Mouse (Mus musculus): ENCODE data around the gene E130308A19Rik. TPM values are rescaled to one million over a fixed set of nuclear protein-coding genes. Genes with fewer than 3 reads are reported as not detected.

E130308A19Rik gene
- polyA plus RNA-seq, 1 experiment from 2014 or later: 14.9 TPM

DNA sequence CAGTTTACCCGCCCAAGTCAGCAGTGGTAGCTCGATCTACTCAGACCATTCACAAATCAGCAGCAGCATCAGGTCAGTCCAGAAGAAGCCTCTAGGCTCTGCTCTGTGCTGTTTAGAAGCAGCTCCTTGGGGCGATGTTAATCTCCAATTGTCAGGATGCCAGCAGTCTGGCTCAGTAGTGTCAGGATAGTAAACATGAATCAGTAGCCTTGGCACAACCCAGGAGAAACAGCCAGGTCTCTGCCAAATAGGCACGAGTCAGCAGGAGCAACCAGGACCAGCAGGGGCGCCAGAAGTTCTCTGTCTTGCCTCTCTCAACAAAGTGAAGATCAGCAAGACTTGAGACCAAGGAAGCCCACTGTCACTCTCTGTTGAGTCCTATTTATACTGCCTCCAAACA is 83.3 kb downstream of the E130308A19Rik start:
- ATAC-seq (ENCODE audit: low read depth) (no peak), DNase-seq (ENCODE audit: low spot score) (no peak)
- no peak overlapping the region for H3K27ac ChIP-seq (replicated peaks; ENCODE audit: low read depth, low read length)
- H3K4me1 ChIP-seq (ENCODE audit: control insufficient read depth, insufficient read depth, low read length): peaks cover 12% of the 10 kb centered on the region; the same call in 1 of the 2 replicates
- H3K27me3 ChIP-seq (replicated peaks; ENCODE audit: control insufficient read depth, insufficient read depth, low read length): no peaks in the 10 kb centered on the region
- H3K36me3 ChIP-seq (ENCODE audit: control insufficient read depth, insufficient read depth, low read length): no peaks in the 10 kb centered on the region
- no peak overlapping the region for H3K9ac ChIP-seq (ENCODE audit: low read depth, low read length)
- no peak overlapping the region for H3K4me3 ChIP-seq (ENCODE audit: low read depth, low read length)
- no peak overlapping the region for H3K4me2 ChIP-seq (ENCODE audit: low read depth, low read length)
- 91% methylated on average over 5 of the region's 5 CpGs for WGBS
- H3K9me3 ChIP-seq (ENCODE audit: control insufficient read depth, low read length): no peaks in the 10 kb centered on the region

DNA sequence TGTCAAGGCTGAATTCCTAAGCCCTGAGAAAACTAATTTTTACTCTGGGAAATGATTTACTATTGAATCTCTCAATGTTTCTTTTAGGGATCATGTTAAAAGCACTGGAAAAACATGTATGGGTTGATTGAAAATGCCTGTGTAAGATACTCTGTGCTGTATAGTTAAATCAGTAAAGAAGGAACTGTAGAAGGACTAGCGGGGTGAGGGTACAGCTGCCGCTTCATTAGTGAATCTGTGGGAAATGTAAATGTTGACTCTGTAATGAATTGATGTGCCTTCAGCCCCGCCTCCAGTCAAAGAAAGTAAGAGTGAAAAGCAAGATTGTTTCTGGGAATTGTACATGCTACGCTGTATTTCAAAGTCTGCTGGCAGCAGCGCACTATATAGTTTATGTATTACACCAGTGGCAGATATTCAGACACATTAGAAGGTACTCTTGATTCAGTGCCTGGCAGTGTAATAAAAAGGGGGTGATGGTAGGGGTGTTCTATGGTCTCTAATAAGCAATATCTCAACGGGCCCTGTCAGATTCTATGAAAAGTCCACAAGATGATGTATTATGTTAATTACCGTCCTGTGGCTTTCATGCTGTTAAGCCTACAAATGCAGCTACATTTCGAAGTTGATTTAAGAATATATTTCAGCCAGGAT is 84.9 kb downstream of the E130308A19Rik start:
- H3K36me3 ChIP-seq (ENCODE audit: control insufficient read depth, insufficient read depth, low read length): no peaks in the 10 kb centered on the region
- no peak overlapping the region for H3K27ac ChIP-seq (replicated peaks; ENCODE audit: low read depth, low read length)
- no peak overlapping the region for H3K4me2 ChIP-seq (ENCODE audit: low read depth, low read length)
- no peak overlapping the region for H3K9ac ChIP-seq (ENCODE audit: low read depth, low read length)
- no peaks in the 10 kb centered on the region for H3K27me3 ChIP-seq (replicated peaks; ENCODE audit: control insufficient read depth, insufficient read depth, low read length)
- ATAC-seq (ENCODE audit: low read depth) (peak; percentile 30; the same call in 1 of the 2 replicates), DNase-seq (ENCODE audit: low spot score) (no peak)
- WGBS: 56% methylated on average over 8 of the region's 8 CpGs
- no peak overlapping the region for H3K4me3 ChIP-seq (ENCODE audit: low read depth, low read length)
- no peaks in the 10 kb centered on the region for H3K9me3 ChIP-seq (ENCODE audit: control insufficient read depth, low read length)
- peaks cover 12% of the 10 kb centered on the region; the same call in 1 of the 2 replicates for H3K4me1 ChIP-seq (ENCODE audit: control insufficient read depth, insufficient read depth, low read length)

- 62% methylated on average over 6 of the region's 6 CpGs for WGBS
These were observed 86.4 kb downstream of the E130308A19Rik start for GRCm38 (mm10) chr4:59712451-59712850.

DNA sequence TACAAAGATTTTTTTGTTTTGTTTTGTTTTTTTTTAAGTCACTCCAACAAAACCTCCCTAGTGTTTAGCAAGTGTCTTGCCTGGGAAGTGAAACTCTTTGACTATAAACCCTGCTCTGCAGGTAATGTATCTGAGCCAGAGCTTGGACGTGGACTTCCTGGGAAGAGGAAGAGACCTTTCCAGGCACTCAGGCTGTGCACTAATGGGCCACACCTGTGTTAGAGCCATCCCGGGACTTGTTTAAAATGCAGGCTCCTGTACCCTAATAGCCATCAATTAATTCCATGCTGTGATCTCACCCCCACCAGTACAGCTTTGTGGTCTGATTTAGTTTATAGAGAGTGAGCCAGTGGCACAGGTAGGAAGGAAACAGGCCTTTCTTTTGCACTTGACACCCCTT is 86.9 kb downstream of the E130308A19Rik start:
- H3K27me3 ChIP-seq (replicated peaks; ENCODE audit: control insufficient read depth, insufficient read depth, low read length): no peaks in the 10 kb centered on the region
- no peak overlapping the region for H3K4me2 ChIP-seq (ENCODE audit: low read depth, low read length)
- H3K9me3 ChIP-seq (ENCODE audit: control insufficient read depth, low read length): no peaks in the 10 kb centered on the region
- no peak overlapping the region for H3K27ac ChIP-seq (replicated peaks; ENCODE audit: low read depth, low read length)
- DNase-seq (ENCODE audit: low spot score) (no peak), ATAC-seq (ENCODE audit: low read depth) (no peak)
- peaks cover 12% of the 10 kb centered on the region; the same call in 1 of the 2 replicates for H3K4me1 ChIP-seq (ENCODE audit: control insufficient read depth, insufficient read depth, low read length)
- no peaks in the 10 kb centered on the region for H3K36me3 ChIP-seq (ENCODE audit: control insufficient read depth, insufficient read depth, low read length)
- no peak overlapping the region for H3K4me3 ChIP-seq (ENCODE audit: low read depth, low read length)
- WGBS: 37% methylated on average over 2 of the region's 2 CpGs
- H3K9ac ChIP-seq (ENCODE audit: low read depth, low read length): no peak overlapping the region

More at GRCm38 (mm10) chr4:59712451-59712850, 86.4 kb downstream of the E130308A19Rik start:
- no peak overlapping the region for H3K4me2 ChIP-seq (ENCODE audit: low read depth, low read length)
- H3K36me3 ChIP-seq (ENCODE audit: control insufficient read depth, insufficient read depth, low read length): no peaks in the 10 kb centered on the region
- no peak overlapping the region for H3K4me3 ChIP-seq (ENCODE audit: low read depth, low read length)
- DNase-seq (ENCODE audit: low spot score) (no peak), ATAC-seq (ENCODE audit: low read depth) (no peak)
- no peaks in the 10 kb centered on the region for H3K27me3 ChIP-seq (replicated peaks; ENCODE audit: control insufficient read depth, insufficient read depth, low read length)
- no peak overlapping the region for H3K9ac ChIP-seq (ENCODE audit: low read depth, low read length)
- no peak overlapping the region for H3K27ac ChIP-seq (replicated peaks; ENCODE audit: low read depth, low read length)
- H3K9me3 ChIP-seq (ENCODE audit: control insufficient read depth, low read length): no peaks in the 10 kb centered on the region
- H3K4me1 ChIP-seq (ENCODE audit: control insufficient read depth, insufficient read depth, low read length): peaks cover 12% of the 10 kb centered on the region; the same call in 1 of the 2 replicates

- WGBS: 71% methylated on average over 6 of the region's 6 CpGs
- no peak for ATAC-seq (ENCODE audit: low read depth)
- Histone ChIP-seq H3K4me1 (ENCODE audit: control insufficient read depth, insufficient read depth, low read length) (peaks cover 12% of the 10 kb centered on the region; the same call in 1 of the 2 replicates), H3K4me2 (ENCODE audit: low read depth, low read length) (no peak overlapping the region), H3K27me3 (replicated peaks; ENCODE audit: control insufficient read depth, insufficient read depth, low read length) (no peaks in the 10 kb centered on the region), H3K4me3 (ENCODE audit: low read depth, low read length) (no peak overlapping the region), H3K27ac (replicated peaks; ENCODE audit: low read depth, low read length) (no peak overlapping the region), H3K36me3 (ENCODE audit: control insufficient read depth, insufficient read depth, low read length) (no peaks in the 10 kb centered on the region), H3K9ac (ENCODE audit: low read depth, low read length) (no peak overlapping the region), H3K9me3 (ENCODE audit: control insufficient read depth, low read length) (no peaks in the 10 kb centered on the region)
- DNase-seq (ENCODE audit: low spot score): no peak
These were observed 88.5 kb downstream of the E130308A19Rik start for GRCm38 (mm10) chr4:59714472-59714871.

GRCm38 (mm10) chr4:59714926-59715325 is 88.9 kb downstream of the E130308A19Rik start:
- Histone ChIP-seq H3K4me2 (ENCODE audit: low read depth, low read length) (no peak overlapping the region), H3K27ac (replicated peaks; ENCODE audit: low read depth, low read length) (no peak overlapping the region), H3K9me3 (ENCODE audit: control insufficient read depth, low read length) (no peaks in the 10 kb centered on the region), H3K36me3 (ENCODE audit: control insufficient read depth, insufficient read depth, low read length) (no peaks in the 10 kb centered on the region), H3K4me3 (ENCODE audit: low read depth, low read length) (no peak overlapping the region), H3K9ac (ENCODE audit: low read depth, low read length) (no peak overlapping the region), H3K27me3 (replicated peaks; ENCODE audit: control insufficient read depth, insufficient read depth, low read length) (no peaks in the 10 kb centered on the region), H3K4me1 (ENCODE audit: control insufficient read depth, insufficient read depth, low read length) (peaks cover 12% of the 10 kb centered on the region; the same call in 1 of the 2 replicates)
- DNase-seq (ENCODE audit: low spot score) (no peak), ATAC-seq (ENCODE audit: low read depth) (no peak)
- 71% methylated on average over 7 of the region's 7 CpGs for WGBS

- DNase-seq (ENCODE audit: low spot score) (no peak), ATAC-seq (ENCODE audit: low read depth) (no peak)
- H3K36me3 ChIP-seq (ENCODE audit: control insufficient read depth, insufficient read depth, low read length): no peaks in the 10 kb centered on the region
- no peak overlapping the region for H3K27ac ChIP-seq (replicated peaks; ENCODE audit: low read depth, low read length)
- WGBS: 74% methylated on average over 3 of the region's 3 CpGs
- H3K4me1 ChIP-seq (ENCODE audit: control insufficient read depth, insufficient read depth, low read length): peaks cover 12% of the 10 kb centered on the region; the same call in 1 of the 2 replicates
- H3K9ac ChIP-seq (ENCODE audit: low read depth, low read length): no peak overlapping the region
- no peaks in the 10 kb centered on the region for H3K9me3 ChIP-seq (ENCODE audit: control insufficient read depth, low read length)
- H3K27me3 ChIP-seq (replicated peaks; ENCODE audit: control insufficient read depth, insufficient read depth, low read length): no peaks in the 10 kb centered on the region
- no peak overlapping the region for H3K4me2 ChIP-seq (ENCODE audit: low read depth, low read length)
- no peak overlapping the region for H3K4me3 ChIP-seq (ENCODE audit: low read depth, low read length)
These were observed 89.5 kb downstream of the E130308A19Rik start for GRCm38 (mm10) chr4:59715531-59715930.

DNA sequence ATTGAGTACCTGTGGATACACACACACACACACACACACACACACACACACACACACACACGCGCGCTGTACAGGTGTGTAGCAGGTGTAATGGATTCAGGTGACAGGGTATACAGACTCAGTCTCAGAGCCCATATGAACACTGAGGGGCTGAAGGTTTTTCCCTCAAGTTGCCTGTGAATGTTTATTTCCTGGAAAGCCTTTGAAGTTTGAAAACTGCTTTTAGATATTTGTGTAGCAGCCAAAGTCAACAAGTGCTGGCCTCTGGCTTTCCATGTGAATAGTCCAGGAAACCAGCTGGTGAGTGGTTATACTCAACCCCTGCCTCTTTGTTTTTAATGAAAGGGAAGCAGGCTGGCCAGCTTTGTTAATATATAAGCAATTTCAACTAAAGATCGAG is 91.3 kb downstream of the E130308A19Rik start:
- Histone ChIP-seq H3K9ac (ENCODE audit: low read depth, low read length) (no peak overlapping the region), H3K4me1 (ENCODE audit: control insufficient read depth, insufficient read depth, low read length) (peaks cover 13% of the 10 kb centered on the region), H3K27ac (replicated peaks; ENCODE audit: low read depth, low read length) (no peak overlapping the region), H3K9me3 (ENCODE audit: control insufficient read depth, low read length) (no peaks in the 10 kb centered on the region), H3K4me3 (ENCODE audit: low read depth, low read length) (no peak overlapping the region), H3K36me3 (ENCODE audit: control insufficient read depth, insufficient read depth, low read length) (no peaks in the 10 kb centered on the region), H3K27me3 (replicated peaks; ENCODE audit: control insufficient read depth, insufficient read depth, low read length) (no peaks in the 10 kb centered on the region), H3K4me2 (ENCODE audit: low read depth, low read length) (no peak overlapping the region)
- peak; percentile 67 for DNase-seq (ENCODE audit: low spot score)
- WGBS: 75% methylated on average over 4 of the region's 4 CpGs
- ATAC-seq (ENCODE audit: low read depth): peak; percentile 60; the same call in 1 of the 2 replicates

DNA sequence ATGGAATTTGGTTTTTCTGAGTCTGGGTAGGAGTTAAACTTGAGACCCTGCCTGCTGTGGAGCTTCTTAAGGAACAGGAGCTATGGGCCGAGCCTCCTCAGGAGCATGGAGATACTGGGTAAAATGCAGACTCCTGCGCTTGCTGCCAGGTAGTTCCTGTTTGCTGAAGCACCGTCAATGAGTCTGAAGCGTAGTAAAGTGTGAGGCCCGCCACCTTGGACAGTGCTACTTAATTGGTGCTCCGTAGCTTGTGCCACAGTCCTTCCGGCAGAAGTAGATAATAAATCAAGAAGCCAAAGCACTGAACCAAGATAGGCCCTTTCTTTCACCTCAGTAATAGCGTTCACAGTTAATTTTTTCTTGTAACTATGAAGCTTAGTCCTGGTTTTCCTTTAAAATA is 92.5 kb downstream of the E130308A19Rik start:
- Histone ChIP-seq H3K36me3 (ENCODE audit: control insufficient read depth, insufficient read depth, low read length) (no peaks in the 10 kb centered on the region), H3K4me1 (ENCODE audit: control insufficient read depth, insufficient read depth, low read length) (peaks cover 4% of the 10 kb centered on the region), H3K9me3 (ENCODE audit: control insufficient read depth, low read length) (no peaks in the 10 kb centered on the region), H3K27me3 (replicated peaks; ENCODE audit: control insufficient read depth, insufficient read depth, low read length) (no peaks in the 10 kb centered on the region), H3K4me3 (ENCODE audit: low read depth, low read length) (no peak overlapping the region), H3K4me2 (ENCODE audit: low read depth, low read length) (no peak overlapping the region), H3K27ac (replicated peaks; ENCODE audit: low read depth, low read length) (no peak overlapping the region), H3K9ac (ENCODE audit: low read depth, low read length) (no peak overlapping the region)
- DNase-seq (ENCODE audit: low spot score) (no peak), ATAC-seq (ENCODE audit: low read depth) (no peak)
- 88% methylated on average over 8 of the region's 8 CpGs for WGBS

All from embryonic facial prominence, embryonic 14.5 days (tissue).